Mouse (Mus musculus) right cerebral cortex, adult 18-20 months (tissue): Measurements from ENCODE around the gene Tgfb1.

Source experiments
- DNase-seq: peaks from one replicate; pipeline ENCODE4 v3.0.0; 2022; ENCODE audit warnings: mixed read lengths

The Tgfb1 gene

GRCm38 (mm10) chr7:25676085-25676781, 10.6 kb upstream of the Tgfb1 start:
- peak; percentile 93 for DNase-seq

- no peak for DNase-seq
Observed at GRCm38 (mm10) chr7:25677013-25677412, 9.8 kb upstream of the Tgfb1 start.

- DNase-seq = no peak
Observed at GRCm38 (mm10) chr7:25679971-25680370, 6.8 kb upstream of the Tgfb1 start.

GRCm38 (mm10) chr7:25680514-25681258, 6.1 kb upstream of the Tgfb1 start, which contains the start of gene B9d2:
Gene B9d2, plus strand, starts transcription at chr7:25680780.
- DNase-seq = peak; percentile 94

GRCm38 (mm10) chr7:25681341-25682231, 5.2 kb upstream of the Tgfb1 start:
- no peak for DNase-seq

- DNase-seq = no peak
Observed at GRCm38 (mm10) chr7:25683474-25684180, 3.2 kb upstream of the Tgfb1 start.

GRCm38 (mm10) chr7:25684659-25685058, 2.1 kb upstream of the Tgfb1 start:
- DNase-seq = no peak

- DNase-seq = no peak
Observed at GRCm38 (mm10) chr7:25685926-25686470, 804 bp upstream of the Tgfb1 start.

GRCm38 (mm10) chr7:25687811-25688401, 1.1 kb downstream of the Tgfb1 start:
- no peak for DNase-seq

GRCm38 (mm10) chr7:25688810-25689586, 2.2 kb downstream of the Tgfb1 start:
- DNase-seq = no peak

- no peak for DNase-seq
Observed at GRCm38 (mm10) chr7:25689603-25690021, 2.8 kb downstream of the Tgfb1 start.

- DNase-seq = no peak
Observed at GRCm38 (mm10) chr7:25690051-25690450, 3.2 kb downstream of the Tgfb1 start.

- DNase-seq = no peak
Observed at GRCm38 (mm10) chr7:25694104-25694503, 7.3 kb downstream of the Tgfb1 start.

GRCm38 (mm10) chr7:25699851-25700250, 13.0 kb downstream of the Tgfb1 start:
- DNase-seq = no peak

GRCm38 (mm10) chr7:25700732-25701131, 13.9 kb downstream of the Tgfb1 start:
- no peak for DNase-seq

GRCm38 (mm10) chr7:25702350-25702749, 15.5 kb downstream of the Tgfb1 start:
- no peak for DNase-seq

- DNase-seq = no peak
Observed at GRCm38 (mm10) chr7:25703793-25704494, 17.1 kb downstream of the Tgfb1 start.

- no peak for DNase-seq
Observed at GRCm38 (mm10) chr7:25704716-25705364, 18.0 kb downstream of the Tgfb1 start.

- DNase-seq = peak; percentile 69
Observed at GRCm38 (mm10) chr7:25705801-25706251, 19.0 kb downstream of the Tgfb1 start.
